Mouse (Mus musculus): Measurements from ENCODE around the gene Cyfip2.

GRCm38 (mm10) chr11:46308271-46308974 lies 4.2 kb downstream of the Cyfip2 start:
- TF ChIP-seq CTCF (IDR thresholded peaks at IDR 0.05; ENCODE audit: control insufficient read depth, insufficient read depth, insufficient read length), result no peak
- no peak for TF ChIP-seq MAX (IDR thresholded peaks at IDR 0.05)
- no peak for TF ChIP-seq FOSL1 (IDR thresholded peaks at IDR 0.05; ENCODE audit: insufficient read depth, low read length, poor library complexity, severe bottlenecking)

Measured in C2C12 (cell line).